Mouse (Mus musculus): Measurements from ENCODE around the gene Ptpdc1. TPM values are rescaled to one million over a fixed set of nuclear protein-coding genes. Genes with fewer than 3 reads are reported as not detected.

Gene Ptpdc1
- polyA plus RNA-seq, 1 experiment from 2014 or later = 9.9 TPM

DNA sequence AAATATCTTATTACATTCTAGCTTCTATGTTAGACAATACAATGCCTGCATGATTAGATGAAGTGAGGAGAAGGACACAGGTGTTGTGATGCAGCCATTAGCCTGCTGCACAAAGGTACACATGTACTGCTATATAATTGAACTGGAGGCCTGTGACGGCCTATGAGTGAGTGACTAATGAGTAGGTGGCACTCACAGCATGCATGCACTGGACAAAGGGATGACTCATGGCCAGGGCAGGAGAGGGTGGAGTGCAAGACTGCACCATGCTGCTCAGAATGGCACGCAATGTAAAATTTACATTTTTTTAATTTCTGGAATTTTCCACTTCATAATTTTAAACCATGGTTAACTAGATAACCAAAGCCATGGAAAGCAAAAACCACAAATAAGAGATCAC lies 10.9 kb downstream of the Ptpdc1 start:
- WGBS = 92% methylated on average over 2 of the region's 2 CpGs
- no peak overlapping the region for H3K27ac ChIP-seq (ENCODE audit: low read depth)
- ATAC-seq (replicated peaks; ENCODE audit: low FRiP score, low TSS enrichment, low read depth) (no peak), DNase-seq (ENCODE audit: low spot score) (no peak)
- no peak overlapping the region for H3K4me3 ChIP-seq (ENCODE audit: low read depth, low read length)
- no peaks in the 10 kb centered on the region for H3K36me3 ChIP-seq (ENCODE audit: control insufficient read depth, insufficient read depth, low read length)
- no peaks in the 10 kb centered on the region for H3K27me3 ChIP-seq (replicated peaks; ENCODE audit: control insufficient read depth, insufficient read depth, low read length)
- H3K9me3 ChIP-seq (ENCODE audit: control insufficient read depth, low read length) = peaks cover 10% of the 10 kb centered on the region
- H3K9ac ChIP-seq (ENCODE audit: low read length) = no peak overlapping the region
- H3K4me1 ChIP-seq (replicated peaks; ENCODE audit: control insufficient read depth, insufficient read depth, low read length) = no peaks in the 10 kb centered on the region
- no peak overlapping the region for H3K4me2 ChIP-seq (ENCODE audit: low read length)

DNA sequence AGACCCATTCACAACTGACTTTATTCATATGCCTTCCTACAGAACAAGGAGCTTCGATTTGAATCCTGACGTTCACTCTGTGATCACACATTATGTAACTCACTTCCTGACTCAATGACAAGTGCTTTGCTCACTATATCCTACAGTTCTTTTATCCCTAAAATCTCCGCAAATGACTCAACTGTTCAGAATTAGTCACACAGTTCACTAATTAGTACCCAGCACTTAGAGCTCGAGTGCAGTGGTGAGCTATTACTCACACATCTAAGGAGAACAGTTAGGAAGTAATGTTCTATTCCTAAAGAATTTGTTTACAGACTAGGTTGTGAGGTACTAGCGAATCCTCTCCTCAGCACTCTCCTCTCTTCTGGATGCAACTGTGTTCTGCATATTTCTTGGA lies 16.4 kb downstream of the Ptpdc1 start:
- Histone ChIP-seq H3K4me3 (ENCODE audit: low read depth, low read length) (no peak overlapping the region), H3K36me3 (ENCODE audit: control insufficient read depth, insufficient read depth, low read length) (0 out of 2 replicates have a peak, but pooled peaks cover 6% of the 10 kb centered on the region), H3K9ac (ENCODE audit: low read length) (no peak overlapping the region), H3K27ac (ENCODE audit: low read depth) (no peak overlapping the region), H3K9me3 (ENCODE audit: control insufficient read depth, low read length) (no peaks in the 10 kb centered on the region), H3K4me1 (replicated peaks; ENCODE audit: control insufficient read depth, insufficient read depth, low read length) (no peaks in the 10 kb centered on the region), H3K27me3 (replicated peaks; ENCODE audit: control insufficient read depth, insufficient read depth, low read length) (no peaks in the 10 kb centered on the region), H3K4me2 (ENCODE audit: low read length) (no peak overlapping the region)
- 73% methylated on average over 5 of the region's 5 CpGs for WGBS
- no peak for DNase-seq (ENCODE audit: low spot score)
- no peak for ATAC-seq (replicated peaks; ENCODE audit: low FRiP score, low TSS enrichment, low read depth)

DNA sequence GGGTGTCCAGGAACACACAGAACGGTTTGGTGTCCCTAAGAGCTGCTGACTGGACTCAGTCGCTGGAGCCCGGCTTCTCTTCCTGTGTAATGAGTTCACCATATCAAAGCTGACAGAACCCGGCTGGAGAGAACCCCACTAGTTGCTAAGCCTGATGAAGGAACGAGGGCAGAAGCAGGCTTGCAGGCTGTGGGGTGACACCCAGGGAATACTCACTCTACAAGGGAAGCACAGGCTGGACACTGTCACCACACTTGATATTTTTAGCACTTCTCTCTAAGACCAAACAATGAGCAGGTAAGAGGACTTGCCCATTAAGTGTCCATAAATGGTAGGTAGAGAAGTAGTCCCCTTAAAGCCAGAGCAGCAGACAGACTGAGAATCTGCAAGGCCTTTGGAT lies 20.9 kb downstream of the Ptpdc1 start:
- H3K27me3 ChIP-seq (replicated peaks; ENCODE audit: control insufficient read depth, insufficient read depth, low read length) = no peaks in the 10 kb centered on the region
- no peak overlapping the region for H3K27ac ChIP-seq (ENCODE audit: low read depth)
- 0 out of 2 replicates have a peak, but pooled peaks cover 6% of the 10 kb centered on the region for H3K36me3 ChIP-seq (ENCODE audit: control insufficient read depth, insufficient read depth, low read length)
- no peaks in the 10 kb centered on the region for H3K4me1 ChIP-seq (replicated peaks; ENCODE audit: control insufficient read depth, insufficient read depth, low read length)
- no peak overlapping the region for H3K4me2 ChIP-seq (ENCODE audit: low read length)
- H3K4me3 ChIP-seq (ENCODE audit: low read depth, low read length) = no peak overlapping the region
- DNase-seq (ENCODE audit: low spot score) (no peak), ATAC-seq (replicated peaks; ENCODE audit: low FRiP score, low TSS enrichment, low read depth) (no peak)
- 85% methylated on average over 5 of the region's 5 CpGs for WGBS
- H3K9ac ChIP-seq (ENCODE audit: low read length) = no peak overlapping the region
- no peaks in the 10 kb centered on the region for H3K9me3 ChIP-seq (ENCODE audit: control insufficient read depth, low read length)

DNA sequence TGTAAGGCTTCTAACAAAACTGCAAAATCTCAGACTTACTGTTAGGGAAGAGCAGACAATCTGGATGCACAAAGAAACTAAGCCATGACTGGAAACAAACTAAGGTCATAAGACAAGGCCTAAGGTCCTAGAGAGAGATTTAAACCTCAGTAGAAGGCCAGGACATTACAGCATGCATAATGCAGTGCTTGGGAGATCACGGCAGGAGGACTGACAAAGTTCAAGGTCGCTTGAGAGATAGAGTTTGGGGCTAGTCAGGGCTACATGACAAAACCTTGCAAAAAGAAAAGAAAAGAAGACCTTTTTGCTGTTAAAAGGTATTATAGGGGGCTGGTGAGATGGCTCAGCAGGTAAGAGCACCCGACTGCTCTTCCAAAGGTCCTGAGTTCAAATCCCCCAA lies 22.2 kb downstream of the Ptpdc1 start:
- no peak for DNase-seq (ENCODE audit: low spot score)
- H3K4me2 ChIP-seq (ENCODE audit: low read length) = no peak overlapping the region
- H3K4me1 ChIP-seq (replicated peaks; ENCODE audit: control insufficient read depth, insufficient read depth, low read length) = no peaks in the 10 kb centered on the region
- H3K4me3 ChIP-seq (ENCODE audit: low read depth, low read length) = no peak overlapping the region
- no peak overlapping the region for H3K9ac ChIP-seq (ENCODE audit: low read length)
- H3K36me3 ChIP-seq (ENCODE audit: control insufficient read depth, insufficient read depth, low read length) = 0 out of 2 replicates have a peak, but pooled peaks cover 6% of the 10 kb centered on the region
- no peak overlapping the region for H3K27ac ChIP-seq (ENCODE audit: low read depth)
- 79% methylated on average over 3 of the region's 3 CpGs for WGBS
- no peak for ATAC-seq (replicated peaks; ENCODE audit: low FRiP score, low TSS enrichment, low read depth)
- H3K27me3 ChIP-seq (replicated peaks; ENCODE audit: control insufficient read depth, insufficient read depth, low read length) = no peaks in the 10 kb centered on the region
- H3K9me3 ChIP-seq (ENCODE audit: control insufficient read depth, low read length) = no peaks in the 10 kb centered on the region

DNA sequence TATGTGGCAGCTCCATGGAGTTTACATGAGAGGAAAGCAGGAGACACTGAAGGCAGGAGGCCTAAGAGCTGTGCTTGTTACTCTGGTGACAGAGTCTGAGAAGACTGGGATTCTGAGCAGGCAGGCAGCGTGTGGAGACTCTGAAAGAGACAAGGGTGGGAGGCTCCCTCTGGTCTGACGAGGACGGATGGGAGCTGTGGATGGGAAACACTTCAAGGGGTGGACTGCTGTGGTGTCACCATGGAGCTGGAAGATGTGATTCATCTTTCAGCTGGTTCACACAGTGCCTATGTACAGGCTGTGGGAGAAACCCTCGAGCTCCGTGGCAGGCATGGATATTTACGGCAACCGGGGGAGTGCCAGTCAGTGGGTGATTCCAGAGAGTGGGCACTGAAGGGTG lies 30.9 kb downstream of the Ptpdc1 start:
- 69% methylated on average over 7 of the region's 7 CpGs for WGBS

DNA sequence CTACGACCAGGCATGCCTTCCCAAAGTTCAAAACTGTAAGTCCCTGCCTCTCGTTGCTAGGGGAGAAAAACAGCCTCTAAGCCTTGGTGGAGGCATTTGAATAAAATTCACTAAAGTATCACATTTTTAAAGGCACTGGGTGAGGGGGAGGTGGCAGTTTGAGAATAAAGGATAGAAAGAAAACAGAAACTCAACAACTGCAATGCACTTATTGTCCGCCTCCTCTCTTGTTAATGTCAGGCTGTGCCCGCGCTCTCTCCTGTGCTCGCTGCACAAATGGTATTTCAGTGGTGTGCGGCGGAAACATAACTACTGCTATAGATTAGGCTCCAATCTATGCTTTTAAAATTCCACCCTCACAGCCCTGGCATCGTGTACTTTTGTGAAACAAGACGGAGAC lies 31.4 kb downstream of the Ptpdc1 start:
- peaks cover 7% of the 10 kb centered on the region for H3K36me3 ChIP-seq (ENCODE audit: control insufficient read depth, insufficient read depth, low read length)
- no peak overlapping the region for H3K9ac ChIP-seq (ENCODE audit: low read length)
- no peak overlapping the region for H3K4me3 ChIP-seq (ENCODE audit: low read depth, low read length)
- H3K4me2 ChIP-seq (ENCODE audit: low read length) = no peak overlapping the region
- no peak for DNase-seq (ENCODE audit: low spot score)
- no peaks in the 10 kb centered on the region for H3K4me1 ChIP-seq (replicated peaks; ENCODE audit: control insufficient read depth, insufficient read depth, low read length)
- ATAC-seq (replicated peaks; ENCODE audit: low FRiP score, low TSS enrichment, low read depth) = no peak
- H3K9me3 ChIP-seq (ENCODE audit: control insufficient read depth, low read length) = no peaks in the 10 kb centered on the region
- 77% methylated on average over 10 of the region's 10 CpGs for WGBS
- H3K27ac ChIP-seq (ENCODE audit: low read depth) = no peak overlapping the region
- no peaks in the 10 kb centered on the region for H3K27me3 ChIP-seq (replicated peaks; ENCODE audit: control insufficient read depth, insufficient read depth, low read length)

More for the DNA sequence above, 30.9 kb downstream of the Ptpdc1 start:
- Histone ChIP-seq H3K27ac (ENCODE audit: low read depth) (no peak overlapping the region), H3K4me3 (ENCODE audit: low read depth, low read length) (no peak overlapping the region), H3K27me3 (replicated peaks; ENCODE audit: control insufficient read depth, insufficient read depth, low read length) (no peaks in the 10 kb centered on the region), H3K9me3 (ENCODE audit: control insufficient read depth, low read length) (no peaks in the 10 kb centered on the region), H3K36me3 (ENCODE audit: control insufficient read depth, insufficient read depth, low read length) (peaks cover 6% of the 10 kb centered on the region), H3K4me1 (replicated peaks; ENCODE audit: control insufficient read depth, insufficient read depth, low read length) (no peaks in the 10 kb centered on the region), H3K9ac (ENCODE audit: low read length) (no peak overlapping the region), H3K4me2 (ENCODE audit: low read length) (no peak overlapping the region)
- DNase-seq (ENCODE audit: low spot score) = no peak
- no peak for ATAC-seq (replicated peaks; ENCODE audit: low FRiP score, low TSS enrichment, low read depth)

DNA sequence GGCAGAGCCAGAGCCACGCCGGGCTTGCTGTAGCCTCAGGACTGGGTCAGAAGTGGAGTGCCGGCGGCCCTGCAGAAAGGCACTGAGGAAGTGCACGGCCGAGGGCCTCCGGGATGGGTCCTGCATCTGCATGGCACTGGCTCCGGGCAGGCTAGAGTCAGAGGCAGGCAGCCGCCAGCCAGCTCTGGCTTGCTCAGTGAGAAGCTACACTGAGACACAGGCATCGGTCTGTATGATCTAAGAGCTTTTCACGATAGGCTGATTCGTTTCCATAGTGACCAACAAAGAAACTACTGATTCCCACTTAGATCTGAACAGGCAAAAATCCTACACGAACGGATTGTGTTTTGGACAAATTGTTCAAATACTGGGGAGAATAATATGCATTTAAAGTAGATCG lies 32.3 kb downstream of the Ptpdc1 start:
- WGBS = 44% methylated on average over 15 of the region's 15 CpGs
- DNase-seq (ENCODE audit: low spot score) (peak; percentile 52), ATAC-seq (replicated peaks; ENCODE audit: low FRiP score, low TSS enrichment, low read depth) (no peak)
- H3K9ac ChIP-seq (ENCODE audit: low read length) = no peak overlapping the region
- peaks cover 7% of the 10 kb centered on the region for H3K36me3 ChIP-seq (ENCODE audit: control insufficient read depth, insufficient read depth, low read length)
- H3K9me3 ChIP-seq (ENCODE audit: control insufficient read depth, low read length) = no peaks in the 10 kb centered on the region
- H3K27me3 ChIP-seq (replicated peaks; ENCODE audit: control insufficient read depth, insufficient read depth, low read length) = no peaks in the 10 kb centered on the region
- no peak overlapping the region for H3K27ac ChIP-seq (ENCODE audit: low read depth)
- no peaks in the 10 kb centered on the region for H3K4me1 ChIP-seq (replicated peaks; ENCODE audit: control insufficient read depth, insufficient read depth, low read length)
- H3K4me2 ChIP-seq (ENCODE audit: low read length) = no peak overlapping the region
- H3K4me3 ChIP-seq (ENCODE audit: low read depth, low read length) = no peak overlapping the region

DNA sequence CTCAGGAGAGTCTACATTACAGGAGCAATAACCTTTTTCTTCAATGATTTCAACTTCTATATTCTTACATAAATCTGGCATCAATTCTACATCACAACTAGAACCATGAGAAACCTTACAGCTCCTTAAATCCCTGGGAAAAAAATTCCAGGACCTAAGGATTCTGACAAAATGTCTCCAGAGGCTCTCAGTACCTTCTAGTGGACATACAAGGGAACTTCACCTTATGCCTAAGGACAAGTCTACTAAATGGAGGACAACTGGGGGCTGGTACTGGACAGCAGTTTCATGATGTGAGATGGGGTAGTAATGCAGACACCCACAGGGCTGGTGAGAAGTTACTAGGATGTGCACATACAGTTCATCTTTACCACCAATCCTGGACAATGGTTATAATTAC lies 34.7 kb downstream of the Ptpdc1 start:
- ATAC-seq (replicated peaks; ENCODE audit: low FRiP score, low TSS enrichment, low read depth) (no peak), DNase-seq (ENCODE audit: low spot score) (peak; percentile 38)
- H3K36me3 ChIP-seq (ENCODE audit: control insufficient read depth, insufficient read depth, low read length) = peaks cover 7% of the 10 kb centered on the region
- no peak overlapping the region for H3K4me2 ChIP-seq (ENCODE audit: low read length)
- no peak overlapping the region for H3K9ac ChIP-seq (ENCODE audit: low read length)
- no peaks in the 10 kb centered on the region for H3K4me1 ChIP-seq (replicated peaks; ENCODE audit: control insufficient read depth, insufficient read depth, low read length)
- H3K9me3 ChIP-seq (ENCODE audit: control insufficient read depth, low read length) = no peaks in the 10 kb centered on the region
- no peak overlapping the region for H3K27ac ChIP-seq (ENCODE audit: low read depth)
- H3K4me3 ChIP-seq (ENCODE audit: low read depth, low read length) = no peak overlapping the region
- no peaks in the 10 kb centered on the region for H3K27me3 ChIP-seq (replicated peaks; ENCODE audit: control insufficient read depth, insufficient read depth, low read length)

DNA sequence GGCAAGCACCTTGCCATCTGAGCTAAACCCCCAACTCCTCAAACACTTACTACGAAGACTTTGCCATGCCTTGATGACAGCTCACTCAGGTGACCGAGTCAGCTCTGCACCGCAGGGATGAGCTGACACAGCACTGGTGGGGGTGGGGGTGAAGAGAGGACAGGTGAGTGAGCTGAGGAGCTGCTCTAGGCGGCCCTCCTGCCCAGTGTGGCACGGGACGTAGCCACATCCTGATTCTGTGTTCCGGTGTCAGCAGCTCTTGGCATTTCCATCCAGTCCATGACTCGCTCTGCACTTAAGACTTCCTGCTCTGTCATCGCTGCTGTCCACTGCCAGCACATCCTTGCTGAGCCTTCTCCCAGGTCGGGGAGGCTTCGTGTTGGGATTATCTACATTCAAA lies 38.1 kb downstream of the Ptpdc1 start:
- 83% methylated on average over 11 of the region's 11 CpGs for WGBS
- no peak for ATAC-seq (replicated peaks; ENCODE audit: low FRiP score, low TSS enrichment, low read depth)
- H3K36me3 ChIP-seq (ENCODE audit: control insufficient read depth, insufficient read depth, low read length) = peaks cover 7% of the 10 kb centered on the region
- H3K9ac ChIP-seq (ENCODE audit: low read length) = no peak overlapping the region
- H3K27ac ChIP-seq (ENCODE audit: low read depth) = no peak overlapping the region
- H3K4me2 ChIP-seq (ENCODE audit: low read length) = no peak overlapping the region
- no peaks in the 10 kb centered on the region for H3K9me3 ChIP-seq (ENCODE audit: control insufficient read depth, low read length)
- H3K27me3 ChIP-seq (replicated peaks; ENCODE audit: control insufficient read depth, insufficient read depth, low read length) = no peaks in the 10 kb centered on the region
- peak; percentile 28 for DNase-seq (ENCODE audit: low spot score)
- no peak overlapping the region for H3K4me3 ChIP-seq (ENCODE audit: low read depth, low read length)
- H3K4me1 ChIP-seq (replicated peaks; ENCODE audit: control insufficient read depth, insufficient read depth, low read length) = no peaks in the 10 kb centered on the region

Measured in intestine, embryonic 14.5 days (tissue).